Mouse (Mus musculus) splenic B cell, adult 2 months (primary cell): Measurements from ENCODE around the gene Snph.
"Not testable (repeated sequence)": the region's sequence is repeated elsewhere in the genome, so short reads cannot be mapped to it uniquely, and the experiment has no call there.

ENCODE experiments used
- DNase-seq: peaks from one replicate; pipeline ENCODE4 v3.0.0-alpha.2; 2011; ENCODE audit warnings: low read depth, low spot score
- H3K27me3 ChIP-seq: 2 replicates; pipeline ENCODE4 v1.6.1; 2012; ENCODE audit warnings: mild to moderate bottlenecking, low read length, moderate library complexity, mixed read lengths; ENCODE audit not compliant: control insufficient read depth, poor library complexity, insufficient read depth, severe bottlenecking
- H3K36me3 ChIP-seq: 2 replicates; pipeline ENCODE4 v1.6.1; 2012; ENCODE audit warnings: mild to moderate bottlenecking, low read length, moderate library complexity, mixed read lengths; ENCODE audit not compliant: control insufficient read depth, poor library complexity, insufficient read depth, severe bottlenecking

Gene Snph

GRCm38 (mm10) chr2:151623776-151624175 lies 8.6 kb downstream of the Snph start:
- H3K27me3 ChIP-seq, result no peaks in the 10 kb centered on the region; the same call in 1 of the 2 replicates
- no peaks in the 10 kb centered on the region for H3K36me3 ChIP-seq
- no peak for DNase-seq

GRCm38 (mm10) chr2:151616551-151617329 lies 15.7 kb downstream of the Snph start:
- DNase-seq, result no peak
- Histone ChIP-seq H3K36me3 (no peaks in the 10 kb centered on the region), H3K27me3 (no peaks in the 10 kb centered on the region)

- DNase-seq, H3K36me3 ChIP-seq, H3K27me3 ChIP-seq: not testable (repeated sequence)
Observed at GRCm38 (mm10) chr2:151615779-151616178, 16.6 kb downstream of the Snph start.

DNA sequence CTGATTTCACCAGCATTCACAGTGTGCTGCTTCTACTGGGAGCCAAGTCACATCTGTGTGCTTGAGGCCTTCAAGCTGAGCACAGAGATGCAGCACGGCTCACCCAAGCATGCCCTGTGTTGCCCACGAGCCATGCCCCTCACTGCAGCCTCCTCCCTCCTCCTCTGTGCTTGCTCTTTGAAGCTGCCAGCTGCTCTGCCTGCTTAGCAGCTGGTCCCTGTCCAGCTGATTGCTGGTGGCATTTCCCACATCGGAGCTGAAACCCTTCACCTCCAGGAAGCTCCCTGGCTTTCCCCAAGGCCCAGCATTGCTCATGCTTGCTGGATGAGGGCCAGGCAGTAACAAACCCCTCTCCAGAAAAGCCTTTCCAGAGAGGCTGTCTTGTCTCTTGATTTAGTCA lies 22.4 kb downstream of the Snph start:
- H3K27me3 ChIP-seq, result no peaks in the 10 kb centered on the region

DNA sequence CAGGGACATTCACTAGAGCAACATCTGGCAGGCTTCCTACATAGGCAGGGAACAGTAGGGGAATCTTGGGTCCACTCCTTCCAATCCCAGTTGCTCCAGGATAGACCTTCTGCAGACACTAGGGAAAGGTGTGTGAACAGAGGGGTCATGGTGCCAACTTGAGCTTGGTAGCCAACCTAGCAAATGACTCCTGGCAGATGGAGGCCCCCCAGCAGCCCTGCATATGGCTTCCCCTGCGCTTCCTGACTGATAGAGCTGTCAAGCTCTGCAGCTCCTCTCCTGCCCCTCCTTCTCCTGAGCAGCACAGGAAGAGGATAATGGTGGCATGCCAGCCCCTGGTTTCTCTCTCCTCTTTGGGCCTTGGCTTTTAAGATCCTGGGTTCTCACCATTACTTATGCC lies 24.0 kb downstream of the Snph start:
- DNase-seq, result no peak
- Histone ChIP-seq H3K36me3 (no peaks in the 10 kb centered on the region), H3K27me3 (no peaks in the 10 kb centered on the region)

More for the DNA sequence above, 22.4 kb downstream of the Snph start:
- no peak for DNase-seq
- H3K36me3 ChIP-seq, result no peaks in the 10 kb centered on the region

DNA sequence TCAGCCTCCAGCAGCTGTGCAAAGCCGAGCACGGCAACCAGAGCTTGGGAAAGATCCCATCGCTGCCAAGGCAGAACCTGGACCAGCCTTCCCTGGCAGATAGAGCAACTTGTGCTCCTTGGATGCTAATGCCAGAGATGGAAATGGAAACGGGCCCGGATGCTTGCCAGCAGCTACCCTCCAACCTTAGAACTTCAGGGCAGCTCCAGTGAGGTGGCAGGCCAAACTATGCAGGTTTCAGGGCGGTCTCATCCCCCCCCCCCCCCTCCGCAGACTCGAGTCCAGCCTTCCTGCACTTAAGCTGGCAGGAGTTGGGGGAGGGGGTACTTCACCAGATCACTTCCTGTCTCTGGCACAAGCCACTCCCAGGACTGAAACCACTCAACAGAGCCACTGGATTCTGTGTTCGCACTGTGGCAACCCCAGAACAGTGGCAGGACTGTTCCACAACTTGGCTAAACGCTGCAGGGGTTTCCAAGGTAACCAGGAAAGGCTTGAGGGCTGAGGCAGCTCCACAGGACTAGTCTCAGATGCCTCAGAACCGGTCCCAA lies 26.9 kb downstream of the Snph start:
- H3K36me3 ChIP-seq, result no peaks in the 10 kb centered on the region
- no peaks in the 10 kb centered on the region for H3K27me3 ChIP-seq
- no peak for DNase-seq

DNA sequence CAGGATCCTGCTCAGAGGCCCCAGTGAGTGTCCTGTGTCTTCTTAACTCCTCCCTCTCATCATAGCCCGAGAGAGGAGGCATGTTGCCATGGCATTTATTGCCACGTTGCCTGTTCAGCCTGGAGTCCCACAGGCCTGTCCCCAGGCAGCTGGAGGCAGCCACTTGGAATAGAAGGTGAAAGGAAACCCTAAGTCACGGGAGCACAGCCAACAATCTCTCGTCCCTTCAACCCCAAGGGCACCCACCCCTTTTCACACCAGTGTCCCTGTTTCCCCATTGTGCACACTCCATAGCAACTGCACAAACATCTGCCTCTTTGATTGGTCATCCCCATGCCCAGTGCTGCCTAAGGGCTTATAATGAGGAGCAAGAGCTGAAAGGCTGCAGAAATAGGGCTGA lies 28.8 kb downstream of the Snph start:
- Histone ChIP-seq H3K36me3 (no peaks in the 10 kb centered on the region), H3K27me3 (no peaks in the 10 kb centered on the region)
- DNase-seq, result no peak

DNA sequence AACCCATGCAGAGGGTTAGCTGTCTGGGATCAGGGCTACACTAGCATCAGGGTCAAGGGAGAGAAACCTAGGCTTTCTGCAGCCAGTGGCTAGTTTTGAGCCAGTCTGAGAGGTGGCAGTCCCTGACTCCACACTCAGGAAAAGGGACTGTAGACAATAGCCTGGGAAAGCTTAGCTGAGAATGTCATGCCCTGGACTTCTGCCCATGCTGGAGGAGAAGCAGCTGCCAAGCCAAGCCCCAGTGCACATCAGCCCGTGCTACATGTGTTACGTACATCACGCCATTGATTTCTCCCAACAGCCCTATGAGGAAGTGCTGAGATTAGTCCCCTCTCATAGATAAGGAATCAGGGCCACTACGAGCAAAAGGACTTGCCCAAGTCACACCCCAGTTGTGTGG lies 30.3 kb downstream of the Snph start:
- no peaks in the 10 kb centered on the region for H3K36me3 ChIP-seq
- no peaks in the 10 kb centered on the region for H3K27me3 ChIP-seq
- no peak for DNase-seq

- no peak for DNase-seq
- no peaks in the 10 kb centered on the region for H3K27me3 ChIP-seq
- H3K36me3 ChIP-seq, result no peaks in the 10 kb centered on the region
Observed at GRCm38 (mm10) chr2:151598068-151598467, 34.3 kb downstream of the Snph start.

- Histone ChIP-seq H3K36me3 (no peaks in the 10 kb centered on the region), H3K27me3 (no peaks in the 10 kb centered on the region)
- no peak for DNase-seq
Observed at GRCm38 (mm10) chr2:151587306-151587705, 45.1 kb downstream of the Snph start.

GRCm38 (mm10) chr2:151586807-151587206 lies 45.6 kb downstream of the Snph start:
- Histone ChIP-seq H3K36me3 (no peaks in the 10 kb centered on the region), H3K27me3 (no peaks in the 10 kb centered on the region)
- no peak for DNase-seq

- H3K27me3 ChIP-seq, result no peaks in the 10 kb centered on the region
- DNase-seq, result no peak
- H3K36me3 ChIP-seq, result no peaks in the 10 kb centered on the region
Observed at GRCm38 (mm10) chr2:151585934-151586333, 46.5 kb downstream of the Snph start.

GRCm38 (mm10) chr2:151580945-151581344 lies 51.4 kb downstream of the Snph start:
- Histone ChIP-seq H3K27me3 (no peaks in the 10 kb centered on the region), H3K36me3 (no peaks in the 10 kb centered on the region)
- DNase-seq, result no peak

- H3K27me3 ChIP-seq, result no peaks in the 10 kb centered on the region
- no peak for DNase-seq
- no peaks in the 10 kb centered on the region for H3K36me3 ChIP-seq
Observed at GRCm38 (mm10) chr2:151579183-151579582, 53.2 kb downstream of the Snph start.

DNA sequence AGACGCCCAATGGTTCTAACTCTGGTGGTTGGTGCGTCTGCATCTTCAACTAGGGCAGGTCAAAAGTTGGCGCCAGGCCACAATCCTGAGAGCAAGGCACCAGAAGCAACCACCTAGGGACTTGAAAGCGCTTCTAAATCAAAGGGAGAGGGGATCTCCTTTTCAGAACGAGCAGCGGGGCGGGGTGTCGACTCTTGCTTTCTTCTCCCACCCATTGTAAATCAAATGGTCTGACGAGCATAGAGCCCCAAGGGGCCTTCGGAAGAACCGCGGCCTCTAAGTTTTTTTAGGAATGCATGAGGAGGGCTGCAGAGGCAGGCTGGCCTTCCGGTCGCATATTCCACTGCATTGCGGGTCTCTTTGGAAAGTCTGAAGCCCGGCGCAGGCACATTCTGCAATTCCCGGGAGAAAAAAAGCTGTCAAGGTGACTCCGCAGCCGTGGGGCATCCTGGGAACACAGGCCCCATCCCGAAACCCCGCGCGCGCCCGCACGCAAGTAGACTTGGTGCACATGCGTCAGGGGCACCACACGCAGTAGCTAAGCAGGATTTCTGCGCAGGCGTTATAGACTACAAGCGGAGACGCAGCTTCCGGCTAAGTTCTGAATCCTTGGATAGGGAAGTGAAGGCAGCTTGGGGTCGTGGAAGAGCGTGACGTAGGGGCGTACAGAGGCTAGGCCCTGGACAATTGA lies 56.5 kb downstream of the Snph start:
- Histone ChIP-seq H3K27me3 (no peaks in the 10 kb centered on the region), H3K36me3 (no peaks in the 10 kb centered on the region)
- peak; percentile 48 for DNase-seq
